Mouse (Mus musculus): Measurements from ENCODE around the gene Sorcs2.

The Sorcs2 gene

GRCm38 (mm10) chr5:36130393-36131011 lies 267.4 kb downstream of the Sorcs2 start:
- DNase-seq (ENCODE audit: low read depth, low spot score) = no peak

- no peak for DNase-seq (ENCODE audit: low read depth, low spot score)
These were observed 268.3 kb downstream of the Sorcs2 start for GRCm38 (mm10) chr5:36129661-36130060.

- DNase-seq (ENCODE audit: low read depth, low spot score) = no peak
These were observed 269.4 kb downstream of the Sorcs2 start for GRCm38 (mm10) chr5:36128513-36128912.

- DNase-seq (ENCODE audit: low read depth, low spot score) = no peak
These were observed 272.9 kb downstream of the Sorcs2 start for GRCm38 (mm10) chr5:36124993-36125392.

GRCm38 (mm10) chr5:36122987-36123386 lies 275.0 kb downstream of the Sorcs2 start:
- no peak for DNase-seq (ENCODE audit: low read depth, low spot score)

- no peak for DNase-seq (ENCODE audit: low read depth, low spot score)
These were observed 277.0 kb downstream of the Sorcs2 start for GRCm38 (mm10) chr5:36120931-36121341.

- DNase-seq (ENCODE audit: low read depth, low spot score) = no peak
These were observed 279.9 kb downstream of the Sorcs2 start for GRCm38 (mm10) chr5:36118061-36118460.

- no peak for DNase-seq (ENCODE audit: low read depth, low spot score)
These were observed 282.4 kb downstream of the Sorcs2 start for GRCm38 (mm10) chr5:36115519-36115918.

GRCm38 (mm10) chr5:36113696-36114095 lies 284.2 kb downstream of the Sorcs2 start:
- DNase-seq (ENCODE audit: low read depth, low spot score) = no peak

GRCm38 (mm10) chr5:36112696-36113095 lies 285.2 kb downstream of the Sorcs2 start:
- no peak for DNase-seq (ENCODE audit: low read depth, low spot score)

GRCm38 (mm10) chr5:36111516-36111915 lies 286.4 kb downstream of the Sorcs2 start:
- no peak for DNase-seq (ENCODE audit: low read depth, low spot score)

- no peak for DNase-seq (ENCODE audit: low read depth, low spot score)
These were observed 289.5 kb downstream of the Sorcs2 start for GRCm38 (mm10) chr5:36108339-36108887.

- no peak for DNase-seq (ENCODE audit: low read depth, low spot score)
These were observed 294.5 kb downstream of the Sorcs2 start for GRCm38 (mm10) chr5:36103483-36103882.

GRCm38 (mm10) chr5:36101129-36101528 lies 296.8 kb downstream of the Sorcs2 start:
- no peak for DNase-seq (ENCODE audit: low read depth, low spot score)

- no peak for DNase-seq (ENCODE audit: low read depth, low spot score)
These were observed 297.5 kb downstream of the Sorcs2 start for GRCm38 (mm10) chr5:36100488-36100887.

- no peak for DNase-seq (ENCODE audit: low read depth, low spot score)
These were observed 298.3 kb downstream of the Sorcs2 start for GRCm38 (mm10) chr5:36099662-36100061.

GRCm38 (mm10) chr5:36096046-36096445 lies 301.9 kb downstream of the Sorcs2 start:
- DNase-seq (ENCODE audit: low read depth, low spot score) = no peak

- no peak for DNase-seq (ENCODE audit: low read depth, low spot score)
These were observed 307.9 kb downstream of the Sorcs2 start for GRCm38 (mm10) chr5:36090036-36090435.

- DNase-seq (ENCODE audit: low read depth, low spot score) = no peak
These were observed 308.7 kb downstream of the Sorcs2 start for GRCm38 (mm10) chr5:36089243-36089642.

- no peak for DNase-seq (ENCODE audit: low read depth, low spot score)
These were observed 311.0 kb downstream of the Sorcs2 start for GRCm38 (mm10) chr5:36086931-36087330.

- no peak for DNase-seq (ENCODE audit: low read depth, low spot score)
These were observed 312.3 kb downstream of the Sorcs2 start for GRCm38 (mm10) chr5:36085621-36086020.

- no peak for DNase-seq (ENCODE audit: low read depth, low spot score)
These were observed 313.9 kb downstream of the Sorcs2 start for GRCm38 (mm10) chr5:36083869-36084565.

GRCm38 (mm10) chr5:36081021-36081420 lies 316.9 kb downstream of the Sorcs2 start:
- no peak for DNase-seq (ENCODE audit: low read depth, low spot score)

Data from retina, postnatal 7 days (tissue).